Mouse (Mus musculus): Measurements from ENCODE around the gene Fads3. TPM values are rescaled to one million over a fixed set of nuclear protein-coding genes. Genes with fewer than 3 reads are reported as not detected.

The Fads3 gene
- polyA plus RNA-seq, 1 experiment from 2014 or later, result 7.4 TPM

DNA sequence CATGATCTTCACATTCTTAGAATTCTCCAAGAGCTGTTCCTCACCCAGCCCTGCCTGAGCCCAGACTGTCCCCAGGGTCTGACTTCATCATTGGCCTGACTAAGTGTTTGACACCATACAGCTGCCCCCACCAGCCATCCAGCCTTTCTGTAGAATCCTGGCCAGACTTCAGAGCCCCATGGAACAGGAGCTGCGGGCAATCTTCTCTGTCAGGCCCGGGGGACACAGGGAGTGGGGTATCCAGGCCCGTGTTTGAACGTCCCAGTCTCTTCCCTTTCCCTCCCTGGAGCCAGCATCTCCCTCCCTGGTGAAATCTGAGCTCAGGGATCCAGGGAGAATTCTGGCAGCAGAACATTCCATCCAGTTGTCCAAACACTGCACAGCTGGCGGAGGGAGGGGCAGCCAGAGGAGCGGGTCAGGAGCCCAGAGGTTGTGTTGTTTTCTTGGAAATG, 28.5 kb upstream of the Fads3 start:
- peaks cover 7% of the 10 kb centered on the region for H3K4me1 ChIP-seq
- WGBS, result 57% methylated on average over 6 of the region's 6 CpGs
- no peaks in the 10 kb centered on the region for H3K9me3 ChIP-seq
- H3K9ac ChIP-seq, result no peak overlapping the region
- no peak overlapping the region for H3K4me3 ChIP-seq (replicated peaks)
- no peaks in the 10 kb centered on the region for H3K27me3 ChIP-seq
- ATAC-seq (ENCODE audit: low FRiP score), result no peak
- H3K36me3 ChIP-seq (replicated peaks), result no peaks in the 10 kb centered on the region
- no peak overlapping the region; the same call in 1 of the 2 replicates for H3K27ac ChIP-seq
- H3K4me2 ChIP-seq, result no peak overlapping the region

- peaks cover 10% of the 10 kb centered on the region for H3K4me1 ChIP-seq
- H3K9me3 ChIP-seq, result no peaks in the 10 kb centered on the region
- H3K27ac ChIP-seq, result 0 out of 2 replicates have a peak overlapping the region, but pooled peaks have one; percentile 21
- ATAC-seq (ENCODE audit: low FRiP score), result no peak
- no peak overlapping the region for H3K9ac ChIP-seq
- no peak overlapping the region for H3K4me3 ChIP-seq (replicated peaks)
- no peaks in the 10 kb centered on the region for H3K27me3 ChIP-seq
- 53% methylated on average over 3 of the region's 3 CpGs for WGBS
- no peak overlapping the region for H3K4me2 ChIP-seq
- H3K36me3 ChIP-seq (replicated peaks), result no peaks in the 10 kb centered on the region
These were observed 28.0 kb upstream of the Fads3 start for GRCm38 (mm10) chr19:10013348-10013747.

GRCm38 (mm10) chr19:10013913-10014312, 27.5 kb upstream of the Fads3 start:
- Histone ChIP-seq H3K27ac (0 out of 2 replicates have a peak overlapping the region, but pooled peaks have one; percentile 21), H3K36me3 (replicated peaks) (no peaks in the 10 kb centered on the region), H3K4me1 (peaks cover 16% of the 10 kb centered on the region), H3K27me3 (peaks cover 4% of the 10 kb centered on the region; the same call in 1 of the 2 replicates), H3K4me3 (replicated peaks) (no peak overlapping the region), H3K9ac (no peak overlapping the region), H3K9me3 (no peaks in the 10 kb centered on the region), H3K4me2 (no peak overlapping the region)
- WGBS, result 76% methylated on average over 5 of the region's 5 CpGs
- no peak for ATAC-seq (ENCODE audit: low FRiP score)

DNA sequence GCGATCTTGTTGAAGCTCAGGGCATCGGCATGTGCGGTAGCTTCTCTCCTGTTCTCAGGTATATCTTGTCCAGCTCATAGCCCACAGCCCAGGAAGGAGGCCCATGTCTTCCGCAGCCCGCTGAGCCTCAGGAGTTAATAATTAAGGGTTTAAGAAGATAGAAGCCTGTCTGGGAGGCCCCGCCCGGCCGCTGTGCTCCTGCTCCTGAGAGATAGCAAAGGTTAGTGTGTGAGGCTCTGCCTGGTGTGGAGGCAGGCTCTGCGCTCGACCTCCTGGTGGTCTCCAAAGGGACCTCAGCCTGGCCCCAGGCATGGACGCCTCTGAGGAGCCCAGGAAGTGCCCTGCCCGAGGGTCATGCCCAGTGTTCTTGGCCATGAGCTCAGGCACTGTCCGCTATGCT, 26.5 kb upstream of the Fads3 start:
- WGBS, result 85% methylated on average over 13 of the region's 13 CpGs
- Histone ChIP-seq H3K27me3 (peaks cover 12% of the 10 kb centered on the region; the same call in 1 of the 2 replicates), H3K4me1 (peaks cover 21% of the 10 kb centered on the region), H3K9ac (no peak overlapping the region), H3K4me3 (replicated peaks) (no peak overlapping the region), H3K9me3 (no peaks in the 10 kb centered on the region), H3K4me2 (no peak overlapping the region), H3K36me3 (replicated peaks) (no peaks in the 10 kb centered on the region), H3K27ac (no peak overlapping the region)
- no peak for ATAC-seq (ENCODE audit: low FRiP score)

DNA sequence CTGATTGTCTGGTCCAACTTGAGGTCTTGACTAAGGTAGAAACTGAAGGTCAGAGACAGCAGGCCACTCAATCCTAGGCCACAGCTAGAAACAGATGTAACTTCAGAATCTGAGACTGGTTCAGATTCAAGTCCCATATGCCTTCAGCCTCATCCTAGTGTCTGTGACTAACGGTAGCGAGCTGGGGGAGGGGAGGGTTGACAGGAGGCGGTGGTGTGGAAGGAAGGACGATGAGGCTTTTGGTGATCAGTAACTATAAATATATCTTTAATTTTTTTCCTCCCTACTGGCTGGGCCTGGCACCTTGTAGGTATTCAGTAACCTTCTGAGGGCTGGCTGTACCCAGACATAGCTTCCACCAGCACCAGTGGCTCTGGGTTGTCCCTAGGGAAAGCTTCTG, 25.9 kb upstream of the Fads3 start:
- no peak overlapping the region for H3K27ac ChIP-seq
- peaks cover 12% of the 10 kb centered on the region; the same call in 1 of the 2 replicates for H3K27me3 ChIP-seq
- no peak overlapping the region for H3K9ac ChIP-seq
- H3K36me3 ChIP-seq (replicated peaks), result no peaks in the 10 kb centered on the region
- H3K9me3 ChIP-seq, result no peaks in the 10 kb centered on the region
- 87% methylated on average over 4 of the region's 4 CpGs for WGBS
- ATAC-seq (ENCODE audit: low FRiP score), result no peak
- no peak overlapping the region for H3K4me2 ChIP-seq
- peaks cover 21% of the 10 kb centered on the region for H3K4me1 ChIP-seq
- H3K4me3 ChIP-seq (replicated peaks), result no peak overlapping the region

DNA sequence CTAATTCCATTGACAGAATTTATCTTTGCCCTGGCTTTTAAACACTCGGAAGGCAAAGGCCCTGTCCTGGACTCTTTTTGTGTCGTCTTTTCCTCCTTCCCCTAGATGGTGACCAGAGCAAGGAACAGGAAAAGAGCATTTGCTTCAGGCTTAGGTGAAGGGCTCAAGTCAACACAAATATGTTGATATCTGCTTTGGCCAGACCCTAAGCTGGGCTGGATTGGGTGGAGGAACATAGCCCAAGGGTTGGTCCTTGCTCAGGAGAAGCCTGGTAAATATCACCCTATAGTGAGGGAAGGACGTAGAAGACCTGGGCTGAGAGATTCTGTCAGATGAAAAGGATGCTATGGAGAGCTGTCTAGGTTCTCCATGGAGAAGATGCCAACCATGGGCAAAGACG, 25.2 kb upstream of the Fads3 start:
- H3K9ac ChIP-seq, result no peak overlapping the region
- H3K9me3 ChIP-seq, result no peaks in the 10 kb centered on the region
- ATAC-seq (ENCODE audit: low FRiP score), result no peak
- H3K4me1 ChIP-seq, result peaks cover 21% of the 10 kb centered on the region
- H3K36me3 ChIP-seq (replicated peaks), result no peaks in the 10 kb centered on the region
- H3K4me3 ChIP-seq (replicated peaks), result no peak overlapping the region
- 90% methylated on average over 4 of the region's 4 CpGs for WGBS
- H3K27ac ChIP-seq, result no peak overlapping the region
- H3K27me3 ChIP-seq, result peaks cover 12% of the 10 kb centered on the region; the same call in 1 of the 2 replicates
- H3K4me2 ChIP-seq, result no peak overlapping the region

- peak; percentile 99 for ATAC-seq (ENCODE audit: low FRiP score)
- H3K4me2 ChIP-seq, result peak overlapping the region; percentile 91
- H3K9me3 ChIP-seq, result no peaks in the 10 kb centered on the region
- H3K27ac ChIP-seq, result peak overlapping the region; percentile 68; the same call in 1 of the 2 replicates
- H3K27me3 ChIP-seq, result peaks cover 12% of the 10 kb centered on the region; the same call in 1 of the 2 replicates
- peak overlapping the region; percentile 56 for H3K9ac ChIP-seq
- peak overlapping the region; percentile 48 for H3K4me3 ChIP-seq (replicated peaks)
- peaks cover 21% of the 10 kb centered on the region for H3K4me1 ChIP-seq
- H3K36me3 ChIP-seq (replicated peaks), result no peaks in the 10 kb centered on the region
- WGBS, result 5% methylated on average over 41 of the region's 44 CpGs
These were observed 23.5 kb upstream of the Fads3 start for GRCm38 (mm10) chr19:10017637-10018526.

GRCm38 (mm10) chr19:10018527-10018818, 22.9 kb upstream of the Fads3 start:
- peak overlapping the region; percentile 56 for H3K9ac ChIP-seq
- H3K9me3 ChIP-seq, result no peaks in the 10 kb centered on the region
- 5% methylated on average over 3 of the region's 3 CpGs for WGBS
- no peaks in the 10 kb centered on the region for H3K36me3 ChIP-seq (replicated peaks)
- H3K4me2 ChIP-seq, result peak overlapping the region; percentile 91
- no peak overlapping the region for H3K27ac ChIP-seq
- H3K27me3 ChIP-seq, result peaks cover 12% of the 10 kb centered on the region; the same call in 1 of the 2 replicates
- H3K4me1 ChIP-seq, result peaks cover 21% of the 10 kb centered on the region
- H3K4me3 ChIP-seq (replicated peaks), result peak overlapping the region; percentile 48
- ATAC-seq (ENCODE audit: low FRiP score), result 0 out of 2 replicates have a peak, but pooled peaks have one; percentile 4

DNA sequence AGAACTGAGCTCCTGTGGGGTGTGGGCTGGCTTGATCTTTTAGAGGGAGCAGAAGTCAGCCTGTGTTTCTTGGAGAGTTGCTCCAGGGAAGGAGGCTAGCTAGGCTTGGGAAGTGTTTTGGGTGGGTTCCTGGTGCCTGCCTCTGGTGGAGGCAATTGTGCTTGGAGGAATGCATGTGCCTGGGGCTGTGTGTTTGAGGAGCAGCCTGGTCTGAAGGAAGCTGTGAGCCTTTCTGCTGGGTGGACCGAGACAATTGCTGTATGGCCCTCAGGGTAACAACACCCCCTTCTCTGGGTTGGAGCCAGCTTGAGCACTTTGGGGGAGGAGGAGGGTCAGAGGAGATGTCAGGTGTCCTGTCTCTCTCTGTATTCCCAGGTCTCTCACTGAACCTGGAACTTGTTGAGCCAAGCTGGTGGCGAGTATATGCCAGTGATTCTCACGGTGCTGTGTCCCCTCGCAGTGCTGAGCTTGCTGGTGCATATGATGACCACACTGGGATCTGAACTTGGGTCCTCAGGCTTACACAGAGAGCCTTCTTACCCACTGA, 22.1 kb upstream of the Fads3 start:
- H3K27ac ChIP-seq, result no peak overlapping the region
- peaks cover 21% of the 10 kb centered on the region for H3K4me1 ChIP-seq
- peak overlapping the region; percentile 48; the same call in 1 of the 2 replicates for H3K4me3 ChIP-seq (replicated peaks)
- no peak for ATAC-seq (ENCODE audit: low FRiP score)
- peak overlapping the region; percentile 91 for H3K4me2 ChIP-seq
- H3K9me3 ChIP-seq, result no peaks in the 10 kb centered on the region
- no peak overlapping the region for H3K9ac ChIP-seq
- WGBS, result 71% methylated on average over 4 of the region's 4 CpGs
- H3K36me3 ChIP-seq (replicated peaks), result no peaks in the 10 kb centered on the region
- peaks cover 12% of the 10 kb centered on the region; the same call in 1 of the 2 replicates for H3K27me3 ChIP-seq

DNA sequence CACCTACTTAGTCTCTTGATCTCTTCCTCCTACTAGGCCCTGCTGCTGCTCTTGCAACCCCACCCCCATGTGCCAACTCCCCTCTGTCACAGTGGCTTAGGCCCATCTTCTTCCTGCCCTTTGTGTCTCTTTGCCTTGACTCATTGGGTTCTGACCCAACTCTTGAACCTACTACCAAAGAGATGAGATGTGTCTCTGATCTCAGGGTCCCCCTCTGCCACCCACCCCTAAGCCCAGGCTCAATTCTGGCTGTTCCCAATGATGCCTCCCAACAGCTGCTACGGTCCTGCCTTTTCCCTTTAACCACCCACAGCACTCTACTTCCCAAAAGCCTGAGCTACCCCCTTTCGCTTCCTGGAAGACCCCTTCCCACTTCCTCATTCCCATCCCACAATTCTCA, 19.4 kb upstream of the Fads3 start:
- H3K9ac ChIP-seq, result no peak overlapping the region
- H3K4me2 ChIP-seq, result no peak overlapping the region
- peaks cover 21% of the 10 kb centered on the region for H3K4me1 ChIP-seq
- peaks cover 12% of the 10 kb centered on the region; the same call in 1 of the 2 replicates for H3K27me3 ChIP-seq
- no peaks in the 10 kb centered on the region for H3K9me3 ChIP-seq
- H3K4me3 ChIP-seq (replicated peaks), result no peak overlapping the region
- H3K36me3 ChIP-seq (replicated peaks), result no peaks in the 10 kb centered on the region
- no peak for ATAC-seq (ENCODE audit: low FRiP score)
- no peak overlapping the region for H3K27ac ChIP-seq
- 79% methylated on average over 2 of the region's 2 CpGs for WGBS

- WGBS, result 64% methylated on average over 5 of the region's 5 CpGs
- H3K27me3 ChIP-seq, result peaks cover 12% of the 10 kb centered on the region; the same call in 1 of the 2 replicates
- no peaks in the 10 kb centered on the region for H3K36me3 ChIP-seq (replicated peaks)
- H3K27ac ChIP-seq, result 0 out of 2 replicates have a peak overlapping the region, but pooled peaks have one; percentile 25
- H3K9ac ChIP-seq, result peak overlapping the region; percentile 22; the same call in 1 of the 2 replicates
- no peaks in the 10 kb centered on the region for H3K9me3 ChIP-seq
- H3K4me2 ChIP-seq, result no peak overlapping the region
- ATAC-seq (ENCODE audit: low FRiP score), result no peak
- no peak overlapping the region for H3K4me3 ChIP-seq (replicated peaks)
- peaks cover 16% of the 10 kb centered on the region for H3K4me1 ChIP-seq
These were observed 18.7 kb upstream of the Fads3 start for GRCm38 (mm10) chr19:10022414-10023303.
